Mouse (Mus musculus) kidney, postnatal 36 days (tissue): Measurements from ENCODE around the gene Fgfr2.
A peak's percentile ranks its signal among the peaks of the same experiment; 100 is the strongest.

Experiments used
- DNase-seq, 2 experiments: peaks; one replicate each; pipeline ENCODE4 v3.0.0; 2021 to 2022; ENCODE audit warnings: mixed read lengths in 2 of 2

Fgfr2 gene

DNA sequence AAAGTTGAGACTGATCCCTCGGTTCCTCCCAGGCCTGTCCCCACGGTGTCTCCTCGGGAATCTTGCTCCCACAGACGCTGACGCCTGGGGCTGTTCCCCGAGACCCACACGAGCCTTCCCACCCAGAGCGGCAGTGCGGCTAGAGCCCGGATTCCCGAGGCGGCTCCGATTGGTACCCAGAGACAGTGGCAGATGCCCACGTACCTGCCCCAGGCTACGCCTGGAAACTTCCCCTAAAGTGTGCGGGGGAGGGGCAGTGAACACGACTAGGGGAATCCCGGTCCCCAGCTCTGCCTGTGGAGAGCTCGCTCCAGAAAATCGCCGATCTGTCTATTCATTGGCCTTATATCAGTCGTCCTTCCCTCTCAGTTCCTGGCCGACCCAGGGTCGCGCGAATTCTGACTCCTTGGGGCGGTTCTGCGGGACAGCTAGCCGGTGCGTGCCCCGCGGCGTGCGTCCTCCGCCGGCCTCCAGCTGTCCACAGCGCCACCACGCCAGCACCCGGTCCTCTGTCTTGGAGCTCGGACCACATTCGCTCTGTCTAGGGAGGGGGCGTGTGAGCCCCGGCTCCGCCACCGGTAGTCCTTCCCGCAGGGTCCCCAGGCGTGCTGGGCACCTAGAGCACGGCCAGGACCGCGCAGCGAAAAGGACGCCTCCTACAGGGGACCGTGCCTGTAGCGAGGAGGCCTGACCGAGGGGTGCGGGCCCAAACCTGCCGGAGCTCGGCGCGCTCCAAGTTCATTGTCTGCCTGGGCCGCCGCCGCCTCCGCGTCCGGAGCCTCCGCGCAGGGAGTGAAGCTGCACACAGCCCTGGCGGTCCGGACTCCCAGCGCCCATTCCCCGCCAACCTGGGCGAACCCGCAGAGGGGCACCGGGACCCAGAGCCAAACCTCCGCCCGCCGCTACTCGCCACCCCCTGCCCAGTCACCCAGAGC lies 806.8 kb downstream of the Fgfr2 start:
- peak; percentile 55 to 79 for DNase-seq

DNA sequence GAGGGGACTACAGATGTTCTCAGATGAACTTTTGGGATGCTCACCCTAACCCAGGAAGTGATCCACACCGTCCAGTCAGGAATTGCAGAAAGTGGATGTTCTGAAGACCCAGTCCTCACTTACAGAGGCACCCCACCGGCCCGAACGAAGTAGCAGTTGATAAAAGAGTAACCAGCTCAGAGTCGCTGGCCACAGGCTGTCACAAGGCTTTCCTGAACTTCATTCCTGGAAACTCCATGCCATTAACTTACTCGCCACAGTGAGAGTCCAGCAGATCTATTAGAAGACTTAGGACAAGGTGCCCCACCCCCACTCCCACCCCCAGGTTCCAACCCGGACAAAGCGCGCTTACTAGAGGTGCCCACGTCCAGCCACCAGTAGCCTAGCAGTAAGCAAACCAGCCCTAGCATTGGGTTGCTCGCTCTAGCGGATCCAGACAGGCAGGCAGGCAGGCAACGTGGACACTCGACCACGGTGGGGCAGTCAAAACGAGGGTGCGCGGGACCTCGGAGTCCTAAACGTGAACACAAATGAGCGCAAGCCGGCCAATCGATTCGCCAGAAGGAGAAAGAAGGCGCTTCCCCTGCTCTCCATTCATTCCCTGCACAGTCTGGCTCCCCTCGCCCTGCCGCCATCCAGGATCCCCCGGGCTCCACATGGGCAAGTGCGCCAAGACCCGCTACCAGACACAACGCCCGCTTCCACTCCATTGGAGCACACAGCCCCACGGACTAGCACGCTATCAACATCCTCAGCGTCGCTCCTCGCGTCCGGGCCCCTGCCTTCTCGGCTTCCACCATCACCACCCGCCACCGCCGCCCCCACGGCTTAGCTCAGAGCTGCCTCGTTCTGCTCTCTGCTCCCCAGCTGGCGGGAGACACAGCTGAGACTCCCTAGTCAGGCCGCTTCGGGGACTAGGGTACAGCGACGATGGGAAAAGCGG lies 807.7 kb downstream of the Fgfr2 start:
- peak; percentile 85 for DNase-seq

- peak; percentile 33 to 54 for DNase-seq
Measured at GRCm38 (mm10) chr7:132312396-132312795, 810.8 kb downstream of the Fgfr2 start.

DNA sequence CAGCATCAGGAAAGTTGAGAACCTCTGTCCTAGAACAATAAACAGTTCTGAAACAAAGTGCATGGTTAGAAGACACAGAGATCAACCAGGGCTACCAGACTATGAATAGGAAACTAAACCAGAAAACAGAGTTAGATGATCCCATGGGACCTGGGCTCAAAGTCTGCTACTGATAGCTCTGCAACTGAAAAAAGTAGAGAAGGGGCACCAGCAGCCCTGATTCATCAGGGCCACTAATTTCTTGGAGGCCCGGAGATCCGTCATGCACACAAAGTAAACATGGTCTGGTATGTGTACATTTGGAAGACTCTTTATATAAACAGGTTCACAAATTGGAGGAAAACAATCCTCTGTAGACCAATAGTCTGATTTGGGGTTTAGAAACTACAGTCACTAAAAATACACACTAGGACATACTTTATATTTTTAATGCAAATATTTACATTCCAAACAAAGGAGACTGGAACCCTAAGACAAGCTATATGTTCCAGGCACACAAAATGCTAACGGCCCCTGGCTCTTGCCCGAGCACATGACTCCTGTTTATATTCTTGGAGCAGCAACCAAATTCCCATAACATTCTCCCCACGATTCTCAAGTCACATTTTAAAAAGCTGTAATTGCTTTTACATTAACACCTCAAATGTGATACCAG lies 814.5 kb downstream of the Fgfr2 start:
- peak in 1 of 2 experiments; percentile 37 for DNase-seq

- peak; percentile 41 to 70 for DNase-seq
Measured at GRCm38 (mm10) chr7:132307722-132308271, 815.4 kb downstream of the Fgfr2 start.

GRCm38 (mm10) chr7:132306671-132307412 lies 816.3 kb downstream of the Fgfr2 start:
- DNase-seq = no peak

DNA sequence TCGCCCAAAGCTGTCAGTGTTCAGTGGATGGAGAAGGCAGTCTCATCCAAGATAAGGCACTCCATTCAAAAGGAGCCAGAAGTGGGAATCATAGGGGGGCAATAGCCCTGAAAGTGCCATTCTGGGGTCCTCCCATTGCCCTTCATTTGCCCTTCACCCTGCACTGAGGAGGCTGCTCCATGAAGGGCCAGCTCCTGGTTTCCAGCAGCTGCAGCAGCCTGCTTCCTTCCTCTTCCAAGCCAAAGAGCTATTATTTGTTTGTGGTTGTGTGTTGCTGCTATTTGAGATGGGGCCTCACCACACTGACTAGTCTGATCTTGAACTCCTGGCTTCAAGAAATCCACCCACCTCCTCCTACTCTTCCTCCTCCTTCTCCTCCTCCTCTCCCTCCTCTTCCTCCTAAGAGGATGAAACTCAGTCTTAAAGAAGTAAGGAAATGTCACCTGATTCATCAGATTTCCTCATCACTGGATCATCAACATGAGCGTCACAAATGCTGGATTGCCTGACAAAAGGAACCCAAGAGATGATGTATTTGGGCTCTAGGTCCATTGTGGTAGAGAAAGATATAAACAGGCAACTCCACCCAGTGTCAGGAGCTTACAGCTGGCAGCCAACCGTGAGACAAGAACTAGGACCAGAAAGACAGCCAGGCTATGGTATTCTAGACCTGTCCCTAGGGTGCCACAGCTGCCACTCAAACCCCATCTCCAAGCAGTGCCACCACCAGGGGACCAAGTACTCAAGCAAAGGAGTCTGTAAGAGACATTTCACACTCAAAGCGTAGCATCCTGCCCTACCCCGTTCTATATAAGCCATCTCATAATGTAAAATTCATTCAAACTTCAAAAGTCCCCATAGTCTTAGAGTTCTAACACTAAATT lies 817.4 kb downstream of the Fgfr2 start:
- DNase-seq = peak in 1 of 2 experiments; percentile 27

GRCm38 (mm10) chr7:132304424-132305085 lies 818.6 kb downstream of the Fgfr2 start:
- DNase-seq = no peak

DNA sequence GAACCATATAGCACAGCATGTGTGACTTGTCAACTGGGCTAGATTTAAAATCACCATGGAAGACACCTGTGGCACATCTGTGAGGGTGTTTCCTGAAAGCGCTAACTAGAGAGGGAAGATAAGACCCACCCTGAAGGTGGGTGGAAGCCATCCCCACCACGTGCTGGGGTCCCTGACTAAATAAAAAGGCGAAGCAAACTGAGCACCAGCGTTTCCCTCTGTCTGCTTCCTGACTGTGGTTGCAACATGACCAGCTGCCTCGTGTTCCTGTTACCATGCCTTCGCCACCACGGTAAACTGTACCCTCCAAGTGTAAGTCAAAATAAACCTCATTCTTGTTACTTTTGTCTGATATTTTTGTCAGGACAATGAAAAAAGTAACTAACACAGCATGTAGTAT lies 819.2 kb downstream of the Fgfr2 start:
- DNase-seq = no peak

DNA sequence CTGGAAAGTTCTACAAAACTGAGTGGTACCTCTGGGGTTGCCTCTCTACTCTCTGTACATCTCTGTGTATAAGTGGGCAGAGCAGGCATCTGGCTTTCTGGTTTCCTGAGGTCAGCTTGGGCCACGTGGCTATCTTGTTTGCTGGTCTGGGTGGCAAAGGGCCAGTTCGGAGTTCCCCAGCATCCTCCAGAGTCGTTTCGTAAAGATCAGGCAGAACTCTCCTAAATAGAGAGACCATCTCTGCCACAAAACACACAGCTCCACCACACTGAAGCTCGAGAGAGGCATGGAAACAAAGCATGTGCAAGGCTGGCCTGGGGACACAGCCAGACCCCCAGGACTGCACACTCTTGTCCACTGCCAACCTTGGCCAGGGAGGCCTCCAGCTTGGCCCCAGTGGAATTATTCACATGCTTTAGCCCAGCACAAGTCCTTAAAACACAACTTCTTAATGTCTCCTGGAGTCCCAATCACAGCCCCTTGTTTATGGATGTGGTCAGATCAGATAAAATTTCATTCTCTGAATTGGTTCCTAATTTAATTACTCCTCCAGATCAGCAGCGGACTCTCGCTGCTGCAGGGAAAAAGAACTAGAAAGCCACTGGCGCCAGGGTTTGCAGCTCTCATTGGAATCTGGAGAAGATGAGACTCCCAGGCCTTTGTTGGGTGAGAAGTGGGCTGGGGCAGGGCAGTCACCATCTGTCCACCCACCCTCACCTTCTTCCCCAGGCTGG lies 820.5 kb downstream of the Fgfr2 start:
- DNase-seq = peak; percentile 58 to 70

GRCm38 (mm10) chr7:132299661-132300210 lies 823.4 kb downstream of the Fgfr2 start:
- DNase-seq = peak in 1 of 2 experiments; percentile 53

DNA sequence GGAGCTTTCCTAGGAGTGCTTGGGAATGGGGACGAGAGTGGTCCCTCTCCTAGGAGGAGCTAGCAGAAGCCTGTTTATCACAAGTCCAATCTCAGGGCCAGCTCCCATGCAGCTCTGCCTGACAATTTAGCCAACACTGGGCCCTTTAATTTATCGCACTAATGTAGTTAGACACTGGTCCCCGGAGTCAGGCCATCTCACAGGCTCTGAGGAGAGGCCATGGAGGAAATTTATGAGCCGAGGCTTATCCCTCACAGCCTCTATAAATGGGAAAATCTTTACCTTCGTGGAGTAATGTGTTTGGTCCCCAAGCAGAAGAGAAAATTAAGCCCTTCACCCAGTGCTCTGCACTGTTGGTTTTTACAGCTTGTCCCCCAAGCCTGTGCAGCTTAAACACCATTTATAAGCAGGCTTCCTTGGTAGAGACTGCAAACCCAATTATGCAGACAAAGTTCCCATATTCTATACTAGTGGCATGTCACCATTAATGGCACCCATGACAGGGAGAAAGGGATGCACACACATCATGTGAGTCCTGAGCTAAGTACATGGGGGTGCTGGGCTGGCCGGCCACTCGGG lies 824.6 kb downstream of the Fgfr2 start:
- DNase-seq = no peak

GRCm38 (mm10) chr7:132296661-132297443 lies 826.3 kb downstream of the Fgfr2 start:
- peak; percentile 46 to 83 for DNase-seq

DNA sequence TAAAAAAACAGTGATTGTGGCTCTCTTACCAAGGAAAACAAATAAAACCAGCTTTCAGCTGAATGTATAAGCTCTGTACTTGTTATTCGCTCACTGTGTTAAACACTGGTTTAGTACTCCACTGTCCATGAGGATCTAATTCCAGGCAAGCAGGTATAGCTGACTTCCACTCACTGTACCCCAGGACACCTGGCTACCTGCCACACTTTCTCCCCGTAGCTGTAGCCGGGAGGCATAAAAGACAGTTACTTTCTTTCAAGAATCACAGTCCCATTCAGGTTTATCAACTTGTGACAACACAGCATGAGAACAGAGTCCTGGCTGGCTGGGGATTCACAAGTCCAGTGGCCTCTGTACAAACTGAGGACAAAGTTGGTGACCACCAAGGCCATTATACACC lies 827.0 kb downstream of the Fgfr2 start:
- no peak for DNase-seq

- no peak for DNase-seq
Measured at GRCm38 (mm10) chr7:132287340-132287664, 835.8 kb downstream of the Fgfr2 start.

DNA sequence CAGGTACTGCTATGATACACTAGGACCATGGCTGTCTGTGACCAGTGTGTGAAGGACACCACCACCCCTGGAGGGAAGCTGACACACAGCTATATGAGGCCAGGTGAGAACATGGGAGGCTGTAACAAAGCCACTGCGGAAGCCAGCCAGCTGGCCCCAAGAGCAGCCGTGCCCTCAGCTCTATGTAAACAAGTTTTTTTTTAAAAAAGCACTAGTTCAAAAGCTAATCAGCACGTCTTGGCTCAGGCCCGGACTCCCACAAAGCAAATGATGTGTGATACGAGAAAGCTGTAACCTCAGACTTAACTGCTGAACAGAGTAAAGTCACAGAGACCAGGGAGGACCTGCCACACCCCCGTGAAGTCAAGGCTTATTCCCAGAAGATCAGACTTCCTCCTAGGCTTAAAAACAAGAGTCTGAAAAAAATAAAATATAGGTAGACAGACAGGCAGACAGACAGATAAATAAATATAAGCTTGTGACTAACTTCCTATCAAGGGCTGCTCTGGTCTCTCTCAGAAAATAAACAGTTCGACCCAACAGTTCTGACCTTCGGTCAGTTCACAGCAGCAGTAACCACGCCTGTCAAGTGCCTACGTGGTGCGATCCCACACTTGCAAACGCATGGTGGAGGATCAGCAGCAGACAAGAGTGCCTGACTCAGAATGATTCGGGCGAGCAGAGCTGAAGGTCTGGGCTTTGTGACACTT lies 836.4 kb downstream of the Fgfr2 start:
- peak; percentile 28 to 34 for DNase-seq

DNA sequence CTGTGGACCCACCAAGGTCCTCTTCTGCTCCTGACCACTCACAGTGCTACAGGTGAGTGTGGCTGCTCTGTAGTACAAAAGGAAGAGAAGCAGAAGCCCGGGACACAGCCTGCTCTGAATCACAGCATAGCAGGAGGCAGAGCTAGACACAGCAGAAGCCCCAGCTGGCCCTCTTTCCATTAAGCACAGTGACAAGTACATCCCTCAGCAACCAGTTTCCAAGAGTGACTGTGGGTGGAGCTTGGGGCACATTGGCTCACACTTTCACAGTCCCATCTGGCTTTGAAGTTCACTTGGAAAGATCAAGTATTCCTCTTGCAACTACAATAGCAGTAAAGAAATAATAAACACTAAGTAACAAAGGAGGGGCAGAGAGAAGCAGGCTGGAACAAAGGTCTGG lies 838.4 kb downstream of the Fgfr2 start:
- no peak for DNase-seq
